Mouse (Mus musculus): ENCODE data around the gene Gm9767. TPM values are rescaled to one million over a fixed set of nuclear protein-coding genes. Genes with fewer than 3 reads are reported as not detected.
A peak's percentile ranks its signal among the peaks of the same experiment; 100 is the strongest.

Gene Gm9767
- not detected for total RNA-seq (2021)

DNA sequence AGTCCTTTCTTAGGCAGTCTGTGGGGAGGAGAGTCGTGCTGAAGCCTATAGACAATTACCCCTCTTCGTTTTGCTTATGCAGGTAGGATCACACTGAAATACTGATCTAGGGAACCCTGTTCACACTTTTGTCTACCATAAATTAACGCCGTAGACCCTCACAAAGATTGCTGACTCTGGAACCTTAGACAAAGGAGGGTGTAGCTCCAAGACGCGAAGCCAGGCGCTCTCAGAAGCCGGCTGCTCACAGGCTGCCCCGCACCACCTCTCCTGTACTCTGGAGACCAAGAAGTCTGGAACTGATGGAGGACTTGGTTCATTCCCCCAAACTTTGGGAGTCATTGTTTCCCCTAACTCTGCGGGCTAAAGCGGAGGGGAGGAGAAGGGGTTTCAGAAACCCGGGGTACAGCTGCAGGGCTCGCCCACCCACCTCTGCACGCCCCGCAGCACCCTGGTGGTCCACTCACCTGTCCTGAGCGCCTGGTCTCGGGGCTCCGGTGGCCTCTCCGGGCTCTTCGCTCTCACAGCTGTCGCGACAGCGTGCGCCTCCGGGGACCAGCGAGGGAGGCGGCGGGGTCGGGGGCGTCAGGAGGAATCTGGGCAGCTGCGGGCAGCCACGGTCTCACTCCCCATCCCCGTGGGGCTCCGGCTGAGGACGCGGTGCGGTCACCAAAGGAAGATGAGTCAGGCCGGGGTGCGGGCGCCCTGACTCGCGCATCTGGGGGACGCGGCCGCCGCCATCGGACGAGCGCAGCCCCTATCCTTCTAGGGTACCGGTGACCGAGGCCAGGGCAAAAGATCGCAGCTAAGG, at the start of gene Gm9767:
Gm9767 (plus strand) TSS at position 585 of the 811 bp plus-strand sequence.
- DNase-seq = peak in 1 of 2 experiments; percentile 2
- intact Hi-C loops (cut with DNase I) = loop anchor here (5.0 kb wide), 1 partner anchor 396 kb away; no protein-coding TSS in a partner anchor

- peak; percentile 0 to 1 for DNase-seq
- intact Hi-C loops (cut with DNase I) = no loop called here
These were observed 43.1 kb upstream of the Gm9767 start for GRCm38 (mm10) chr10:26034931-26035330.

DNA sequence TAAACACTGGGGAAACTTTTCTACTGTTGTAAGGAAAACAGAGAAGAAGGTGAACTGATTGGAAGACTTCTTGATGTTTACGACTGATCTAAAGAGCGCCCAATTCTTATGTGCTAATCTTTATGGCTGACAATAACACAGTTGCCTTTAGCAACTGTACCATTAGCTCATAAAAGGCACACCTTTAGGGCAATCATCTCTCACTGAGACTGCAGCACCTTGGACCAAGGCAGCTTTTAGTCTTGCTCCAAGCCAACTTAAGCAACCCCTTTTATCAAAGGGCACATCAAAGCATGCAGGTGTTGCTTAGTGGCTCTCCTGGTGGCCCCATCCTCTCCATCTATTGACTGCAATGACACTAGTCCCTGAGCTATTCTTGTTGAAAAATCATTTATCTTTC, 26.9 kb upstream of the Gm9767 start:
- no peak for DNase-seq
- intact Hi-C loops (cut with DNase I) = no loop called here

- no peak for DNase-seq
- intact Hi-C loops (cut with DNase I) = no loop called here
These were observed 18.3 kb upstream of the Gm9767 start for GRCm38 (mm10) chr10:26059662-26060307.

GRCm38 (mm10) chr10:26063071-26063470, 15.0 kb upstream of the Gm9767 start:
- DNase-seq = no peak
- intact Hi-C loops (cut with DNase I) = no loop called here

GRCm38 (mm10) chr10:26071986-26072385, 6.1 kb upstream of the Gm9767 start:
- no peak for DNase-seq

DNA sequence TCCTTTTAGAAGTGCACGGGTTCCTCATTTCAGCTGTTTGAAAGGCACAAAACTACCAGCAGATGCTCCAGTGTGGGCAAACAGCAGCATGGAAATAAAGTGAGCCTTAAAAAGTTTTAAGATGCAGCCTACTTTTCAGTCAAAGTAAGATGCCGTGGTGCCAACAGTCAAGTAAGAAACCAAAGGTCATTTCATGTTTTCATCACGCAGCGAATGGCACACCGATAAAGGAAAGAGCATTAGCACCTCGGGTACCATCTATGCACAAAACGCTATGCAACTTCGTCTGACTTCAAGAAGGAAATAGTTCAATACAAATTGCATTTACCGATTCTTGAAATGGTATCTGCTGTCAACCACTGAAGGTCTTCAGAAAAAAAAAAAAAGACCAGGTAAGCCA, 1.1 kb upstream of the Gm9767 start:
- no peak for DNase-seq
- intact Hi-C loops (cut with DNase I) = loop anchor here (5.0 kb wide), 1 partner anchor 395 kb away; no protein-coding TSS in a partner anchor

More at GRCm38 (mm10) chr10:26071986-26072385, 6.1 kb upstream of the Gm9767 start:
- intact Hi-C loops (cut with DNase I) = no loop called here

- intact Hi-C loops (cut with DNase I) = loop anchor here (5.0 kb wide), 1 partner anchor 396 kb away; no protein-coding TSS in a partner anchor
- peak; percentile 18 to 32 for DNase-seq
These were observed 577 bp downstream of the Gm9767 start, which contains the start of gene Tmem200a for GRCm38 (mm10) chr10:26078521-26079142. Tmem200a (minus strand) TSS chr10:26079052.

- intact Hi-C loops (cut with DNase I) = loop anchor here (5.0 kb wide), 1 partner anchor 397 kb away; no protein-coding TSS in a partner anchor
- no peak for DNase-seq
These were observed 1.6 kb downstream of the Gm9767 start for GRCm38 (mm10) chr10:26079678-26080077.

- intact Hi-C loops (cut with DNase I) = no loop called here
- DNase-seq = peak in 1 of 2 experiments; percentile 12
These were observed 4.0 kb downstream of the Gm9767 start for GRCm38 (mm10) chr10:26082081-26082480.

DNA sequence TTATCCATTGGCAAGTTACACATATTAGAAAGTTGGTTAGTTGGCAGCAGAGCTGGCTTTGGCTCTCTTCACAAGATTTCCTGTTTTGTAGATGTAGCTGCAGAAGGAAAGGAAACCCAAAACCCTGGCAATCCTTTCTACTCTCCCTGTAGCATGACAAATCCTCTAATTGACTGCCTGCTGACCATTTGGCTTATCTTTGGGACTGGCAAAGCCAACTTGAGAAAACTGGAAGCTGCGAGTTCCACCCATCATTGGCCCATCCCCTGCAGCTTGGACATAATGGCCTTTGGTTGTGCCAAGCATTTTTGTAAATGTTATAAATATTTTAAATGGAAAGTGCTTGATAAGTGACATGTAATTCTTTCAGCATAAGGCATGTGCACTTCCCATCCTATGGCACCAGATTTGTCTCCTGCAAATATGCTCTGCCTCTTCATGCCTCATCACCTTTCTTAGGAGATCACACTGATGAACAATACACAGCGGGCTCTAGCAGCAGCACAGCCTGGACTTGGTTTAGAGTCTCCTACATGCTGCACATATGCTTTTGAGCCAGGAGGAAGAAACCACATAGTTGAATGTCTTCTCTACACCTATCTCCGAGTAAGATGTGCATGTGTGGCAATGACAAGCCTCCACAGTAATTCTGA, 25.4 kb downstream of the Gm9767 start:
- intact Hi-C loops (cut with DNase I) = no loop called here
- no peak for DNase-seq

- no peak for DNase-seq
- intact Hi-C loops (cut with DNase I) = no loop called here
These were observed 36.4 kb downstream of the Gm9767 start for GRCm38 (mm10) chr10:26114409-26114808.

DNA sequence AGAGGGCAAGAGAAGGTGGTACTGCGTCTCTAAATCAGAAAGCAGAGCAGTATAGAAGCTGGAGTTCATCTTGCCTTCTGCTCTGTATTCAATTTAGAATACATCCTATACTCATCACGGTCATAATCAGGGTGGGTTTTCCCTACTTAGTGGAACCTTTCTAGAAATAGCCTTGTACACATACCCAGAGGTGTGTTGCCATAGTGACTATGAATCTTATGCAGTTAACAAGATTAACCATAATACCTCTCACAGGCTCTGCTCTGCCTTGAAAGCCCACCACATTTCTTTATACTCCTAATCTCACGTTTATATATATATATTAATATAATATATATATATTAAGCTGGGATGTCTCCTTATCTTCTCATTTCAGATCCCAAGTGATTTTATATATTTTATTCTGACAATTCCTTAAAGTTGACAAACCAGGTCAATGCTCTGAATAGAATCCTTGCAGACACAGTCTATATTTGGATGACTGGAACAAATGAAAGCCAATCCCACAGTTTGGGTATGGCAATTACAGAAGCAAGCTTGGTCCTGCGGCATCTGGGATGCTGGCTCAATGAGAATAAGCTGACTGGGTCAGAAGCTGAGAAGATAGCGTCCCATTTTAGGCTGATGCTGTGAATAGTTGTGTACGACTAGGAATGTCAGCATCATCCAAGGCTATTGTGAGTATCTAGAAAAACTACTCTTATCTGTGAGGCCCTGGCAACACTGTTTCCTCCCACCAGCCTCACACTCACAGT, 41.2 kb downstream of the Gm9767 start:
- DNase-seq = no peak
- intact Hi-C loops (cut with DNase I) = no loop called here

GRCm38 (mm10) chr10:26119822-26120183, 41.7 kb downstream of the Gm9767 start:
- intact Hi-C loops (cut with DNase I) = no loop called here
- DNase-seq = peak in 1 of 2 experiments; percentile 1

Other genes starting within 250 kb of the Gm9767 start
- gene Tmem200a, start 797 bp downstream of the Gm9767 start, total RNA-seq (2021) = 1 to 10 TPM in 1 of 2 experiments, under 1 TPM in 1; 0.34 to 1.1 TPM
- not detected for gene Samd3, start 151.5 kb downstream of the Gm9767 start, total RNA-seq (2021)